Mouse (Mus musculus): ENCODE data around the gene Psg17. TPM values are rescaled to one million over a fixed set of nuclear protein-coding genes. Genes with fewer than 3 reads are reported as not detected.

Gene Psg17
- polyA plus RNA-seq, 1 experiment, result 0.18 TPM

Other genes with a start within 250 kb of the Psg17 start
- gene Psg23, start 205.1 kb downstream of the Psg17 start, polyA plus RNA-seq (2012; rRNA removed), result 0.12 and 0.71 TPM in 2 replicates
- 1.4 and 2.6 TPM in 2 replicates for gene Psg21, start 164.9 kb downstream of the Psg17 start, polyA plus RNA-seq (2012; rRNA removed)
- not detected in 2 replicates for gene Psg20, start 135.4 kb downstream of the Psg17 start, polyA plus RNA-seq (2012; rRNA removed)
- gene Psg22, start 103.5 kb downstream of the Psg17 start, polyA plus RNA-seq (2012; rRNA removed), result 0.16 and 0.36 TPM in 2 replicates
- 0.20 and 0.59 TPM in 2 replicates for gene Psg19, start 23.1 kb downstream of the Psg17 start, polyA plus RNA-seq (2012; rRNA removed)
- 2.3 and 3.4 TPM in 2 replicates for gene Mill2, start 18.4 kb upstream of the Psg17 start, polyA plus RNA-seq (2012; rRNA removed)
- 17.5 and 20.5 TPM in 2 replicates for gene Pglyrp1, start 49.7 kb upstream of the Psg17 start, polyA plus RNA-seq (2012; rRNA removed)
- gene Ccdc61, start 88.8 kb upstream of the Psg17 start, polyA plus RNA-seq (2012; rRNA removed), result 11.7 and 15.4 TPM in 2 replicates
- gene Nova2, start 104.3 kb upstream of the Psg17 start, polyA plus RNA-seq (2012; rRNA removed), result 25.0 and 27.0 TPM in 2 replicates
- gene Nanos2, start 165.8 kb upstream of the Psg17 start, polyA plus RNA-seq (2012; rRNA removed), result 2.9 and 4.1 TPM in 2 replicates
- gene Mypop, start 169.6 kb upstream of the Psg17 start, polyA plus RNA-seq (2012; rRNA removed), result 39.9 and 46.2 TPM in 2 replicates
- 29.0 and 30.5 TPM in 2 replicates for gene Irf2bp1, start 182.4 kb upstream of the Psg17 start, polyA plus RNA-seq (2012; rRNA removed)
- not detected in 2 replicates for gene Foxa3, start 201.9 kb upstream of the Psg17 start, polyA plus RNA-seq (2012; rRNA removed)
- gene Sympk, start 202.8 kb upstream of the Psg17 start, polyA plus RNA-seq (2012; rRNA removed), result 118 and 120 TPM in 2 replicates
- gene Rsph6a, start 233.1 kb upstream of the Psg17 start, polyA plus RNA-seq (2012; rRNA removed), result 0.14 and 0.17 TPM in 2 replicates

Measured in frontal cortex, adult 2 months (tissue).